Mouse (Mus musculus): ENCODE measurements around the gene Dnajc9. TPM values are rescaled to one million over a fixed set of nuclear protein-coding genes. Genes with fewer than 3 reads are reported as not detected.

Gene Dnajc9
- polyA plus RNA-seq, 1 experiment: 165 TPM

GRCm38 (mm10) chr14:20378313-20379061, 10.2 kb downstream of the Dnajc9 start:
- no peak for TF ChIP-seq GATA1 (IDR thresholded peaks at IDR 0.05; ENCODE audit: low read length)

- TF ChIP-seq GATA1 (IDR thresholded peaks at IDR 0.05; ENCODE audit: low read length): no peak
Observed at GRCm38 (mm10) chr14:20377112-20377521, 11.6 kb downstream of the Dnajc9 start.

- no peak for TF ChIP-seq GATA1 (IDR thresholded peaks at IDR 0.05; ENCODE audit: low read length)
Observed at GRCm38 (mm10) chr14:20371854-20372253, 16.9 kb downstream of the Dnajc9 start.

DNA sequence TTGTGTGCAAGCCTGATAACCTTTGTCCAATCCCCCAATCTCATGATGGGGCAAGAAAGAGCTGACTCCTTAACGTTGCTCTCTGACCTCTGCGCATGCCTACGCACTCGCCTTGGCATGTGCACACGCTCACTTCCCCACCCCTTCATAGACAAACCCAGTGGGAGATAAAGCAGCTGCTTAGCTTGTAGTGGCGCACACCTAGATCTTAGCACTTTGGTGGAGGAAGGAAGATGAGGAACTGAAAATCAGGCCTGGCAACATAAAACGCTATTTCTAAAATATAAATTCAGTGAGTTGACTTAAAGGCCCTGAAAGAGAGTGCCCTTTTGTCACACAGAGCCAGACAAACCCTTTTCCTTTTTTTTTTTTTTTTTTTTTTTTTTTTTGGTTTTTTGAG, 17.9 kb downstream of the Dnajc9 start:
- TF ChIP-seq GATA1 (IDR thresholded peaks at IDR 0.05; ENCODE audit: low read length): no peak

DNA sequence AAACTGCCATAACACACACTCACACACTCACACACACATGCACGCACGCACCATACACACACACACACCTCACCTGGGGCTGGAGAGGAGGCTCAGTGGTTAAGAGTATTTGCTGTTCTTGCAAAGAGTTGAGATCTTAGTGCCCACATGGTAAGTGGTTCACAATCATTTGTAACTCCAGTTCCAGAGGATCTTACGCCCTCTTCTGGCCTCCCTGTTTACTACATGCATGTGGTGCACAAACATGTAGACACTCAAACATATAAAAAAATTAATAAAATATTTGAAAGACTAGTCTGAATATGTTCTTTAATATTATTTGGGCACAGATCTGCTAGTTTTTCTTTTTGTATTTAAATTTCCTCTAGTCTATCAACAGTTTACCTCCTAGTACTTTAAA, 20.4 kb downstream of the Dnajc9 start:
- no peak for TF ChIP-seq GATA1 (IDR thresholded peaks at IDR 0.05; ENCODE audit: low read length)

DNA sequence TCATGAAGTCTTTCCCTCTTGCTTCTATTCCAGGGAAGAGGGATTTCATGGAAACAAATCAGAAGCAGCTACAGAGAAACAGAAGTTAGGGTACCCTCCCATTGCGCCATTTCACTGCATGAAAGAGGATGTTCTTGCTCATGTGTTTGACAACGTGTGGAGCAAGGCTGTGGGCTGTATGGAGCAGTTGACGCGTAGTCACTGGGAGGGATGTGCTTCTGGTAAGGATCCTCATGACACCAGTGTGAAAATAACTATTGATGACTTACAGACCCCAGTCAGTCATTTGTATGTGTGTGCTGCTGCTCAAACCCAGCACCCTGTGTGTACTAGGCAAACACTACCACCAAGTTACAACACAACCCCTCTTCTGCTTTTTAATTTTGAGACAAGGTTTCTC, 25.5 kb downstream of the Dnajc9 start:
- TF ChIP-seq GATA1 (IDR thresholded peaks at IDR 0.05; ENCODE audit: low read length): no peak

DNA sequence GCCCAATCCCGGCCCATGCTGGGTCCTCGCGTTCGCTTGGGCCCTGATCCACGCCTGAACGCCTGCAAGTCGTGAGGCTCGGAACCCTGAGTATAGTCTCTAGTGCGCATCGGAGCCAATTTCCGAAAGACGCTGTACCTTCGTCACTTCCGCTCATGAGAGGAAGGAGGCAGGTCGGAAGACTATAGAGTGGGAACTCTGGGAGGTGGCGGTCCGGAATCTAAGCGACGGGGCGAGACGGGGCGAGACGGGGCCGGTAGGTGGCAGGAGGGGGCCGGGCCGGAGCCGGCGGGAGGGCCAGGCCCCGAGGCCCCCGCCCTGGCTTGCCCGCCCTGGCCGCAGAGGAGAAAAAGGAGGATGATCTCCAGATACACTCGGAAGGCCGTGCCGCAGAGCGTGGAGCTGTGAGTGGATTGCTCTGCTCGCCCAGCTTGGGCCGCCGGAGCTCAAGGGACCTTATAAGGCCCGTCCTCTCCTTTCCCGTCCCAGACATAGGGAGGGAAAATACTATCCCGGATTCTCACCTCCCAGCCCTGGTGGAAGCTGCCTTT, 40.6 kb downstream of the Dnajc9 start, which contains the start of the genes Ecd and Fam149b:
Ecd (minus strand) TSS at position 131 of the 551 bp plus-strand sequence.
Fam149b (plus strand) TSS at position 172 of the 551 bp plus-strand sequence.
- TF ChIP-seq GATA1 (IDR thresholded peaks at IDR 0.05; ENCODE audit: low read length): no peak

- no peak for TF ChIP-seq GATA1 (IDR thresholded peaks at IDR 0.05; ENCODE audit: low read length)
Observed at GRCm38 (mm10) chr14:20347441-20347990, 41.2 kb downstream of the Dnajc9 start.

GRCm38 (mm10) chr14:20345885-20346284, 42.8 kb downstream of the Dnajc9 start:
- TF ChIP-seq GATA1 (IDR thresholded peaks at IDR 0.05; ENCODE audit: low read length): no peak

DNA sequence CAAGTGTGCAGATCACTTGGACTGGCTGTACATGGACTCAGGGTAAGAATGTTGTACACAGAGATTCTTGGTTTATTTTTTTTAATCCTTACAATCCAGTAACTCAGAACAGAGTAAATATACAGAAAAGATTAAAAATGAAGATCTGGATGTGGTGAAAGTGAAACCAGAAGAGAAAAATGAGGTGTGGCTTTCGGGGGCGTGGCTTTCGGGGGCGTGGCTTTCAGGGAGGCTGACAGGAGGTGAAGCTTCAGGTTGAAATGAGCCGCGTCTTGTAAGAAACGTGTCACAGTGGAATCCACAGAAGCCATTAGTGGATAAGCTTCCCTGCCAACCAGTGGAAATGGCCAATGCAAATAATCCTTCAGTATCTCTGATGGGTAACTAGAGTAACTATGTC, 47.8 kb downstream of the Dnajc9 start:
- TF ChIP-seq GATA1 (IDR thresholded peaks at IDR 0.05; ENCODE audit: low read length): no peak

DNA sequence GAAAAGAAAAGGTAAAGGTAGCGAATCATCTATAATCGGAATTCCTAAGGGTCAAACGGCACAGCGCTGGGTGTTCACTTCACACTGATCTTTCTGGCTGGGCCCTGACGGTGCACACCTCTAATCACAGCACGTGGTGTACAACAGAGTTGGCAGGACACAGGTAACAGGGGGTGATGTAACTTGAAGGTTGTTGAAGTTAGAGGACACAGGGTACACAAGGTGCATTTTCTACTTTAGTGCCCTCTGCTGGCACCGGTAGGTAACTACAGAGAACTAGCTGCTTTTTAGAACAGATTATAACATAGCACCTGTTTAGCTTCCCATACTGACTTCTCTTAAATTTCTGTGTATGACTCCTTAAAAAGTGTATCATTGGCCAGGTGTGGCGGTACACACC, 48.6 kb downstream of the Dnajc9 start:
- no peak for TF ChIP-seq GATA1 (IDR thresholded peaks at IDR 0.05; ENCODE audit: low read length)

DNA sequence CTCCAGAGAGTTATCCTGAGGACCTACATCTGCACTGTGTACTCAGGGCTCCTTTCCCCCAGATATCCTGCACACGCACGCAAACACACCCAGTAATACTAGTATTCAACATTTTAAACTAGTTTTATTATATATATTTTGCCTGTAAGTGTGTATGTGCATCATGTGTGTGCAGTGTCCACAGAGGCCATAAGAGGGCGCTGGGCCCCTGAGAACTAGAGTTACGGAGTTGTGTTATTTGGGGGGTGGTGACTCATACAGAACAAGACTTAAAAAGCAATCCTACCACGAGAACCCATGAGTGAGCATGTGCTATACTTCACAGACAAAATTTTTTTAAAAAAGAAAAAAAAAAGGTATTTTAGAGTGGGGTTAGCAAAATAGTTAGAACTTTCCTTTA, 49.3 kb downstream of the Dnajc9 start:
- TF ChIP-seq GATA1 (IDR thresholded peaks at IDR 0.05; ENCODE audit: low read length): no peak

Other genes starting within 250 kb of the Dnajc9 start
- 2.3 and 2.8 TPM in 2 replicates for gene Kcnk5, start 207.1 kb downstream of the Dnajc9 start, polyA plus RNA-seq (2012)
- gene Kcnk16, start 119.7 kb downstream of the Dnajc9 start, polyA plus RNA-seq (2012): not detected in 2 replicates
- 0.41 and 0.73 TPM in 2 replicates for gene Nudt13, start 94.2 kb downstream of the Dnajc9 start, polyA plus RNA-seq (2012)
- gene Ecd, start 40.8 kb downstream of the Dnajc9 start, polyA plus RNA-seq (2012): 46.9 and 95.3 TPM in 2 replicates
- gene Fam149b, start 40.7 kb downstream of the Dnajc9 start, polyA plus RNA-seq (2012): 14.5 and 15.4 TPM in 2 replicates
- gene Mrps16, start 4.7 kb upstream of the Dnajc9 start, polyA plus RNA-seq (2012): 30.3 and 33.3 TPM in 2 replicates
- gene Cfap70, start 63.3 kb upstream of the Dnajc9 start, polyA plus RNA-seq (2012): not detected in 2 replicates
- 26.6 and 28.3 TPM in 2 replicates for gene Anxa7, start 91.2 kb upstream of the Dnajc9 start, polyA plus RNA-seq (2012)
- 0.09 TPM in 1 of 2 replicates, not detected in the other for gene Mss51, start 108.0 kb upstream of the Dnajc9 start, polyA plus RNA-seq (2012)
- gene Ppp3cb, start 157.7 kb upstream of the Dnajc9 start, polyA plus RNA-seq (2012): 3.4 and 4.0 TPM in 2 replicates

Data from G1E-ER4 (cell line).